Mouse (Mus musculus) limb, embryonic 11.5 days (tissue): ENCODE measurements around the gene Pde9a. TPM values are rescaled to one million over a fixed set of nuclear protein-coding genes. Genes with fewer than 3 reads are reported as not detected.

Experiments
- ATAC-seq: fragments of 200-750 bp; cut with Nextera tagmentation; 2 replicates; pipeline ENCODE4 v1.8.0; 2017; ENCODE audit warnings: low read depth; ENCODE audit not compliant: insufficient number of reproducible peaks, low FRiP score, low TSS enrichment
- DNase-seq: peaks from one replicate; pipeline ENCODE4 v3.0.0-alpha.2; 2015; ENCODE audit warnings: low spot score
- H3K27ac ChIP-seq: fragments of 300-500 bp; sonication (generic); replicated peaks from 2 replicates; pipeline ENCODE4 v1.5.1; 2014; ENCODE audit warnings: low read depth, mild to moderate bottlenecking, low read length
- H3K27me3 ChIP-seq: fragments of 300-500 bp; sonication (generic); 2 replicates; pipeline ENCODE4 v1.6.1; 2014; ENCODE audit warnings: mild to moderate bottlenecking, low read length, mixed read lengths; ENCODE audit not compliant: control insufficient read depth, insufficient read depth
- H3K36me3 ChIP-seq: fragments of 300-500 bp; sonication (generic); 2 replicates; pipeline ENCODE4 v1.6.1; 2014; ENCODE audit warnings: mild to moderate bottlenecking, low read length, moderate library complexity, mixed read lengths; ENCODE audit not compliant: control insufficient read depth, insufficient read depth
- H3K4me1 ChIP-seq: fragments of 300-500 bp; sonication (generic); 2 replicates; pipeline ENCODE4 v1.6.1; 2014; ENCODE audit warnings: low read length, mixed read lengths; ENCODE audit not compliant: control insufficient read depth, insufficient read depth
- H3K4me2 ChIP-seq: fragments of 300-500 bp; sonication (generic); 2 replicates; pipeline ENCODE4 v1.6.1; 2014; ENCODE audit warnings: low read depth, mild to moderate bottlenecking, moderate library complexity; ENCODE audit not compliant: severe bottlenecking
- H3K4me3 ChIP-seq: fragments of 300-500 bp; sonication (generic); 2 replicates; pipeline ENCODE4 v1.5.1; 2014; ENCODE audit warnings: low read depth, low read length
- H3K9ac ChIP-seq: fragments of 300-500 bp; sonication (generic); 2 replicates; pipeline ENCODE4 v1.6.1; 2014; ENCODE audit warnings: mild to moderate bottlenecking, low read length
- H3K9me3 ChIP-seq: fragments of 300-500 bp; sonication (generic); 2 replicates; pipeline ENCODE4 v1.6.1; 2016; ENCODE audit warnings: low read length; ENCODE audit not compliant: control insufficient read depth
- WGBS: fragments of 180-500 bp; shearing (Covaris S2); extraction: QIAGEN DNeasy Blood & Tissue Kit; methylation state at CpG from one replicate; pipeline ENCODE4 v1.1.7; 2014; 5-methylcytosine and 5-hydroxymethylcytosine counted together
- polyA plus RNA-seq: library from polyadenylated mRNA; unstranded; fragments of >200 nt; fragmentation: Nextera tagmentation; extraction: Ambion mirVana; gene quantifications from 2 replicates; pipeline ENCODE4 v1.2.1, GENCODE M21; 2014

The Pde9a gene
- polyA plus RNA-seq, 1 experiment from 2014 or later: 31.2 TPM

DNA sequence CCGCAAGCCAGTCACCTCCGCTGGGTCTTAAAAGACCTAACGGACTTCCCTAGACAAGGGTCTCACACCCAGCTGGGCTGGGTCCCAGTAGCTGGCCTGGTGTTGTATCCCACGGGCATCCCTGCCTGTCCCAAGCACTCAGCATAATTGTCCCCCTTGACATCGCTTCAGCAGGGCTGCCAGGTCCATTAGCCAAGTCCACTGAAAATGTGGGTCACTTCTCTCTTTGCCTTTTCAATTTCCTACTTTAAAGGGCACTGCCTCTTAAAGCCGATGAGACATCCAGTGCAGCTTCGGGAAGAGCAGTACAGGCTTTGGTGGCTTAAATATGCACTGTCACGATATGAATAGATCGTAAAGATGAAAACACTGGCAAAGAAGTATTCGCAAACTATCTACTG is 7.6 kb upstream of the Pde9a start:
- Histone ChIP-seq H3K27ac (no peak overlapping the region), H3K27me3 (no peaks in the 10 kb centered on the region), H3K4me2 (no peak overlapping the region), H3K9ac (no peak overlapping the region), H3K4me1 (no peaks in the 10 kb centered on the region; the same call in 1 of the 2 replicates), H3K9me3 (no peaks in the 10 kb centered on the region), H3K36me3 (no peaks in the 10 kb centered on the region), H3K4me3 (no peak overlapping the region)
- DNase-seq (no peak), ATAC-seq (no peak)
- WGBS: 72% methylated on average over 10 of the region's 10 CpGs

DNA sequence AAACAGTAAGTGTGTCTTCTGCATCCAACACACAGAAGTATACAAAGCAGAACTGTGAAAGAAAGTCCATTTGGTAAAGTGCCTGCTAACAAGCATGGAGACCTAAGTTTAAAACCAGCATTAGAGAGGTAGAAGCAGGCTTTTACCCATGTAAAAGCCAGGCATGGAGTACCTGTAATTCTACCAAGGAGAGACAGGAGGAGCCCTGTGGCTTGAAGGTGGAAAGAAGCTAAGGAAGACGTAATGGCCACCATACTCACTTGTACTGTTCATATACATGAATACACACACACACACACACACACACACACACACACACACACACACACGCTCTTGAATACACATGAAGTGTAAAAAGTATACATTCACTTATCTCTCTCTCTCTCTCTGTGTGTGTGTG is 6.9 kb upstream of the Pde9a start:
- WGBS: 76% methylated on average over 2 of the region's 2 CpGs
- ATAC-seq: no peak
- no peak for DNase-seq
- no peaks in the 10 kb centered on the region for H3K27me3 ChIP-seq
- no peaks in the 10 kb centered on the region; the same call in 1 of the 2 replicates for H3K4me1 ChIP-seq
- H3K9me3 ChIP-seq: no peaks in the 10 kb centered on the region
- H3K4me3 ChIP-seq: no peak overlapping the region
- H3K27ac ChIP-seq: no peak overlapping the region
- no peak overlapping the region for H3K4me2 ChIP-seq
- H3K9ac ChIP-seq: no peak overlapping the region
- H3K36me3 ChIP-seq: no peaks in the 10 kb centered on the region

DNA sequence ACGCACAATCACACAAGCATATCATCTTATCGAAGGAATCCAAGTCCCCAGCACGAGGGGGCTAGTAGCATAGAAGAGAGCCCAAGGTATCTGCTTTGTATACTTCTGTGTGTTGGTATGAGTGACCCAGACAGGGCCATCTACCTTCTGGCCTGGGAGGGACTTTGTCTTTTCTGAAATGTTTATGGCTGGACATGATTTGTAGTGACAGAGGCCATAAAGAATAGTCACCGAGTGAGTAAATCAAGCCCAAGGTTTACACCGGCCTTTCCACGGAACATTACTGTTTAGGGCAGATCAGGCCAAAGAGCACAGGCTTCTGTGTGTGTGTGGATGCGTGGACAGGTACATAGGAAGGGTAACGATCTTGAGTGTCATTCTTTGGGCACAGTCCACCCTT is 6.1 kb upstream of the Pde9a start:
- H3K4me3 ChIP-seq: no peak overlapping the region
- no peak for ATAC-seq
- no peaks in the 10 kb centered on the region for H3K27me3 ChIP-seq
- 40% methylated on average over 8 of the region's 8 CpGs for WGBS
- H3K4me1 ChIP-seq: peaks cover 2% of the 10 kb centered on the region
- no peak overlapping the region for H3K27ac ChIP-seq
- H3K4me2 ChIP-seq: no peak overlapping the region
- no peak overlapping the region for H3K9ac ChIP-seq
- DNase-seq: no peak
- no peaks in the 10 kb centered on the region for H3K9me3 ChIP-seq
- no peaks in the 10 kb centered on the region for H3K36me3 ChIP-seq

DNA sequence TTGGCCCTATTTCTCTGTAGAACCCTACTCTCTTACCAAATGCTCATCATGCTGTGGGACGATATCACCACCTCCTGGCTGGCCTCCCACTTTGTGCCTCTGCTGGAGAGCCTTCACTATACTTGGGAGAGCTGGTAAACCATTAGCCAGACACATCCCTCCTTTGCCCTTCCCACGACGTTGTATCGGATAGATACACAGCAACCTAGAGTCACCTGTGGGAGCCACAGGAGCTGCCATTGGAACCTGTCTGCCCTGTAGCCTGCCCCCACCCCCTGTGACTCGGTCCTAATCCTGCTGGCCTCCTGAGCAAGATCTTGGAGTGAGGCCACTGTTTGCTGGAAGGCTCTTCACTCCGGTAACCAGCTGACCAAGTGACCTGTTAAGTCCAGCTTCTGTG is 2.7 kb upstream of the Pde9a start:
- WGBS: 83% methylated on average over 6 of the region's 6 CpGs
- Histone ChIP-seq H3K9me3 (no peaks in the 10 kb centered on the region), H3K36me3 (no peaks in the 10 kb centered on the region), H3K4me2 (no peak overlapping the region), H3K27me3 (0 out of 2 replicates have a peak, but pooled peaks cover 2% of the 10 kb centered on the region), H3K27ac (no peak overlapping the region), H3K4me1 (peaks cover 14% of the 10 kb centered on the region), H3K9ac (no peak overlapping the region), H3K4me3 (no peak overlapping the region)
- DNase-seq (no peak), ATAC-seq (no peak)

DNA sequence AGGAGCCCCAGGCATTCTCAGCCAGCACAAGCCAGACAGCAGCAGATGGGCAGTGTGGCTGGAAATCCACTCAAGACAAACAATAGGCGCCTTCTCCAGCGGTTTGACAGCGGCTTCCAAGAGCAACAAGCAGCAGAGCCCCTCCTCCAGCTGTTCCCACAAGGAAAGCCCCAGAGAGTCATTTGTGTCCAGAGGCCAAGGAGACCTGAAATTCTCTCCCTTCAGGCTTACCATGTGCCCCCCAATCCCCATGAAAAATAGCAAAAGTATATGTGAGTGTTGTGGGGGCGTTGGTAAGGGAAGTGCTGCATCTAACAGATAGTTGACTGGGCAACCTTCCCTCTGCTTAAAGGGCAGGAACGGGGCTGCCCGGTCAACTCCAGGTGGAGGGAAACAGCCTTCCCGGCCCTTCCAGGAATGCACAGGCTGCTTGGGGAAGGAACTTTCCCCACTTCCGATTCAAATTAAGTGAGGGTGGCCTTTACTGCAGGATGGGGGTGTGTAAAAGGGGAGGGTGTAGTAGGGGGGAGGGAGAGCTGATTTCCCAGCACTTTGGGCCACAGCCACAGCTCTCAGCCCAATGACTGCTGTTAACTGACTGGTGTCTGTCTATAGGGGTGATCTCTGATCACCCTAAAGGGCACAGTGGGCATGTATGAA is 912 bp upstream of the Pde9a start:
- DNase-seq (peak; percentile 60), ATAC-seq (peak; percentile 56)
- Histone ChIP-seq H3K9me3 (no peaks in the 10 kb centered on the region), H3K4me1 (peaks cover 14% of the 10 kb centered on the region), H3K9ac (0 out of 2 replicates have a peak overlapping the region, but pooled peaks have one; percentile 9), H3K4me3 (no peak overlapping the region), H3K4me2 (peak overlapping the region; percentile 35), H3K27me3 (0 out of 2 replicates have a peak, but pooled peaks cover 2% of the 10 kb centered on the region), H3K27ac (peak overlapping the region; percentile 84), H3K36me3 (no peaks in the 10 kb centered on the region)
- WGBS: 2% methylated on average over 8 of the region's 8 CpGs

DNA sequence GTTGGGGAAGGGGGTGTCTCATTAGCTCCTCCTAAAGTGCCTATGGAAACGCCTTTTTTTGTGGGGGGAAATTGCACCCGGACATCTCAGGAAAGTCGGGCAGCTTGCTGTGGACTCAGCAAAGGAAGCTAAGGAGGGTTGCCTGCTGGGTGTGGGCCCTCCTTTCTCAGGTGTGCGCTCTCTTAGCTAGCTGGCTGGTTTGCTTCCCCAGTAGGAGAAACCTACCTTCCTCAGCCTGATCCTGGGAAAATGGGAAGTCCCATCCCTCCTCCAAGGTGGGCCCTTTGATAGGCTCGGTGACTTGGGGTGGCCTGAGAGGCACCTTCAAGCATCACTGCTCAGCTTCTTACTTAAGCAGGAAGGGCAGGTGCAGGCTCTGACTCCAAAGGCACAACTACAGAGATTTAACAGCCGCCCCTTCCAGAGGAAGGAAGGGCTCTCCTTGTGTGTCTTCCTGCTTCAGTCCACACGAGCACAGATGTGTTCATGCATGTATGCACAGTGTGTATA is 811 bp downstream of the Pde9a start:
- DNase-seq: peak; percentile 29
- no peak for ATAC-seq
- Histone ChIP-seq H3K4me1 (peaks cover 14% of the 10 kb centered on the region), H3K9ac (peak overlapping the region; percentile 81), H3K36me3 (no peaks in the 10 kb centered on the region), H3K4me2 (peak overlapping the region; percentile 91), H3K27ac (no peak overlapping the region), H3K9me3 (no peaks in the 10 kb centered on the region), H3K27me3 (0 out of 2 replicates have a peak, but pooled peaks cover 2% of the 10 kb centered on the region), H3K4me3 (peak overlapping the region; percentile 82)
- 13% methylated on average over 7 of the region's 7 CpGs for WGBS

DNA sequence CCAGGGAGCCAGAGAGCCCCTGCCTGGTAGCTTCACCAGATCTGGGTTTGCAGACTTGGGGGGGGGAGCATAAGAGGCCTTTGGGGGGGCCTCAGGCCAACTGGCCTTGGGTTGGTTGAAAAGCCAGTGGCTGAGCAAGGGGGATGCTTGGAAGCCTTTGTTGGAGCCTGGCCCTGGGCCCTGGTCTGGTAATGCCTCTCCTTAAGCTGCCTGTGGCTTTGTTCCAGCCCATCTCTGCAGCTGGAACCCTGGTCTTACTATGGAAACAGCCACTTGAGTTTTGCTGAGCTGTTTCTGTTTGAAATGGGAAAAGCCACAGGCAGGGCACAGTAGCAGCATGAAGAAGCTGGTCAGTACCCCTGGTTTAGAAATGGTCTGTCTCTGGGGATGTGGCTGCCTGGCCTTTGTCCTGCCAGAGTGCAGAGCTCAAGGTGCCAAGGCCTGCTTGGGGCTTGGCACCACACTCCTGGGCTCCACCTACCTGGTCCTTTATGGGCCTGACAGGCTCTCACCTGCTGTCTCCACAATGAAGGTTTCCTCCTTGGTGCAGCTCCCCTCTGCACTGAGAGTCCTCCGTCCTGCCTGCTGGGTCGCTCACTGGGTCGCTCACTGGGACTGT is 3.5 kb downstream of the Pde9a start:
- 93% methylated on average over 3 of the region's 3 CpGs for WGBS
- H3K4me2 ChIP-seq: no peak overlapping the region
- H3K9ac ChIP-seq: no peak overlapping the region
- no peak overlapping the region for H3K27ac ChIP-seq
- DNase-seq (no peak), ATAC-seq (no peak)
- H3K4me1 ChIP-seq: peaks cover 14% of the 10 kb centered on the region
- no peaks in the 10 kb centered on the region for H3K36me3 ChIP-seq
- H3K27me3 ChIP-seq: 0 out of 2 replicates have a peak, but pooled peaks cover 2% of the 10 kb centered on the region
- no peaks in the 10 kb centered on the region for H3K9me3 ChIP-seq
- H3K4me3 ChIP-seq: no peak overlapping the region

DNA sequence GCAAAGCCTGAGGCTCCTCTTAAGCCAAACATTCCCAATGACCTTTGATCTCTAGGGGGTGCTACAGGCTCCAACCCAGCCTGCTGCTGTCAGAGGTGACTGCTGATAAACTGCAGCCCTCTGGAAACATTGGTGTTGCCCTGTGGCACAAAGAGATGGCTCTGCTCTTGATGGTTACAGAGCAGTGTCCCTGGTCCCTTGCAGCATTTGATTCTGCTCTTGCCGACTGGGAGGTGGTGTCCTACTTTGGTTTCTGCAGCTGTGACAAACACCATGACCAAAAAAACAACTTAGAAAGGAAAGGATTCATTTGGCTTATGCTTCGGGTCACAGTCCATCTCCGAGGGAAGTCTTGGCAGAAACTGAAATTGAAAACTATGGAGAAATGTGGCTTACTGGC is 5.5 kb downstream of the Pde9a start:
- DNase-seq: peak; percentile 27
- Histone ChIP-seq H3K36me3 (no peaks in the 10 kb centered on the region), H3K9me3 (no peaks in the 10 kb centered on the region), H3K4me3 (no peak overlapping the region), H3K27me3 (0 out of 2 replicates have a peak, but pooled peaks cover 2% of the 10 kb centered on the region), H3K9ac (no peak overlapping the region), H3K27ac (no peak overlapping the region), H3K4me2 (no peak overlapping the region), H3K4me1 (peaks cover 6% of the 10 kb centered on the region)
- WGBS: 45% methylated on average over 3 of the region's 3 CpGs
- ATAC-seq: no peak
